Mouse (Mus musculus): Measurements from ENCODE around the gene Scube2. TPM values are rescaled to one million over a fixed set of nuclear protein-coding genes. Genes with fewer than 3 reads are reported as not detected.
A peak's percentile ranks its signal among the peaks of the same experiment; 100 is the strongest.

Gene Scube2
- total and polyA plus RNA-seq, 3 experiments, result not detected

GRCm38 (mm10) chr7:109892530-109892929, 27.1 kb upstream of the Scube2 start:
- Histone ChIP-seq H3K79me2 (replicated peaks; ENCODE audit: control insufficient read depth, extremely low read depth, insufficient read depth, poor library complexity, severe bottlenecking) (no peaks in the 10 kb centered on the region), H3K4me3 (replicated peaks in 1 of 3; ENCODE audit: low read depth in 2 of 3, low read length in 2 of 3, poor library complexity in 1 of 3) (no peak overlapping the region), H3K9ac (ENCODE audit: insufficient read depth, low read depth) (no peak overlapping the region), H3K36me3 (replicated peaks in 1 of 2; ENCODE audit: control insufficient read depth in 1 of 2, insufficient read depth in 1 of 2, low read length in 1 of 2) (peaks cover 18 to 52% of the 10 kb centered on the region in 2 experiments), H3K9me3 (replicated peaks; ENCODE audit: low read length) (no peaks in the 10 kb centered on the region), H3K4me1 (ENCODE audit: control insufficient read depth in 1 of 2, insufficient read depth in 2 of 2) (no peaks in the 10 kb centered on the region), H3K27ac (ENCODE audit: insufficient read depth, low read depth) (no peak overlapping the region), H3K4me2 (ENCODE audit: insufficient read depth, low read depth, poor library complexity, severe bottlenecking) (no peak overlapping the region), H3K27me3 (replicated peaks) (no peaks in the 10 kb centered on the region)
- dilution Hi-C loops (cut with MboI; ENCODE audit: extremely low pct_ligation_motif_present, extremely low pct_unique_long_range_greater_than_20kb, low sequenced_read_pairs) (no loop called here), in situ Hi-C loops (cut with MboI; ENCODE audit: low pct_ligation_motif_present, low pct_unique_long_range_greater_than_20kb, low sequenced_read_pairs) (no loop called here)
- TF ChIP-seq POLR2AphosphoS2 (IDR thresholded peaks at IDR 0.05; ENCODE audit: low read depth, low read length) (no peak), GABPA (IDR thresholded peaks at IDR 0.05; ENCODE audit: insufficient replicate concordance, low read depth, low read length) (no peak), RCOR1 (conservative IDR thresholded peaks at IDR 0.05; ENCODE audit: low read depth, low read length) (no peak), ZMIZ1 (IDR thresholded peaks at IDR 0.05; ENCODE audit: low read depth, low read length) (no peak), CHD1 (IDR thresholded peaks at IDR 0.05; ENCODE audit: low read depth, low read length) (no peak), CHD2 (IDR thresholded peaks at IDR 0.05; ENCODE audit: low read length) (no peak), USF2 (conservative IDR thresholded peaks at IDR 0.05; ENCODE audit: low read depth, low read length) (no peak), SMC3 (IDR thresholded peaks at IDR 0.05; ENCODE audit: low read depth, low read length) (peak; percentile 82), UBTF (IDR thresholded peaks at IDR 0.05; ENCODE audit: low read depth, low read length) (no peak), HCFC1 (IDR thresholded peaks at IDR 0.05; ENCODE audit: low read depth, low read length) (no peak), NELFE (IDR thresholded peaks at IDR 0.05; ENCODE audit: low read depth, low read length) (no peak), MAFK (IDR thresholded peaks at IDR 0.05; ENCODE audit: insufficient replicate concordance, low read length) (no peak), ZC3H11A (IDR thresholded peaks at IDR 0.05; ENCODE audit: low read depth, low read length) (no peak), TCF12 (IDR thresholded peaks at IDR 0.05; ENCODE audit: low read depth, low read length) (no peak), RAD21 (IDR thresholded peaks at IDR 0.05; ENCODE audit: low read depth, low read length) (peak; percentile 84), CTCF (conservative IDR thresholded peaks at IDR 0.05 in 1 of 2, IDR thresholded peaks at IDR 0.05 in 1 of 2; ENCODE audit: low read depth in 2 of 2, low read length in 2 of 2) (peak; percentile 48 to 89)
- peak; percentile 70 for DNase-seq (ENCODE audit: extremely low read depth)

- H3K79me2 ChIP-seq (replicated peaks; ENCODE audit: control insufficient read depth, extremely low read depth, insufficient read depth, poor library complexity, severe bottlenecking), result no peaks in the 10 kb centered on the region
- no peaks in the 10 kb centered on the region for H3K9me3 ChIP-seq (replicated peaks; ENCODE audit: low read length)
- H3K9ac ChIP-seq (ENCODE audit: insufficient read depth, low read depth), result no peak overlapping the region
- H3K4me1 ChIP-seq (ENCODE audit: control insufficient read depth in 1 of 2, insufficient read depth in 2 of 2), result no peaks in the 10 kb centered on the region
- dilution Hi-C loops (cut with MboI; ENCODE audit: extremely low pct_ligation_motif_present, extremely low pct_unique_long_range_greater_than_20kb, low sequenced_read_pairs) (no loop called here), in situ Hi-C loops (cut with MboI; ENCODE audit: low pct_ligation_motif_present, low pct_unique_long_range_greater_than_20kb, low sequenced_read_pairs) (no loop called here)
- H3K27me3 ChIP-seq (replicated peaks), result no peaks in the 10 kb centered on the region
- TF ChIP-seq ZC3H11A (IDR thresholded peaks at IDR 0.05; ENCODE audit: low read depth, low read length) (no peak), MEF2A (IDR thresholded peaks at IDR 0.05; ENCODE audit: borderline replicate concordance, low read depth, low read length) (no peak), ELF1 (IDR thresholded peaks at IDR 0.05; ENCODE audit: low read depth, low read length) (no peak), POLR2A (IDR thresholded peaks at IDR 0.05; ENCODE audit: low read depth, low read length) (no peak), PAX5 (IDR thresholded peaks at IDR 0.05; ENCODE audit: low read length) (no peak), MAZ (IDR thresholded peaks at IDR 0.05; ENCODE audit: low read depth, low read length) (no peak), JUN (IDR thresholded peaks at IDR 0.05; ENCODE audit: insufficient read depth, low read depth, low read length) (no peak)
- H3K4me2 ChIP-seq (ENCODE audit: insufficient read depth, low read depth, poor library complexity, severe bottlenecking), result no peak overlapping the region
- DNase-seq (ENCODE audit: extremely low read depth), result no peak
- H3K27ac ChIP-seq (ENCODE audit: insufficient read depth, low read depth), result no peak overlapping the region
- peaks cover 15 to 46% of the 10 kb centered on the region in 2 experiments for H3K36me3 ChIP-seq (replicated peaks in 1 of 2; ENCODE audit: control insufficient read depth in 1 of 2, insufficient read depth in 1 of 2, low read length in 1 of 2)
- H3K4me3 ChIP-seq (replicated peaks in 1 of 3; ENCODE audit: low read depth in 2 of 3, low read length in 2 of 3, poor library complexity in 1 of 3), result no peak overlapping the region
Measured at GRCm38 (mm10) chr7:109891786-109892185, 26.3 kb upstream of the Scube2 start.
